Mouse (Mus musculus) embryonic fibroblast, embryonic 13.5 days (primary cell): Measurements from ENCODE around the gene Cd27.

Source experiments
- CTCF ChIP-seq: IDR thresholded peaks from 2 replicates; pipeline ENCODE4 v1.5.1; 2011; ENCODE audit warnings: mild to moderate bottlenecking, control low read depth, low read length, moderate library complexity, borderline replicate concordance; ENCODE audit not compliant: insufficient read depth
- POLR2A ChIP-seq: IDR thresholded peaks from 2 replicates; pipeline ENCODE4 v1.6.1; 2011; ENCODE audit warnings: low read depth, mild to moderate bottlenecking, control low read depth, low read length, moderate library complexity

DNA sequence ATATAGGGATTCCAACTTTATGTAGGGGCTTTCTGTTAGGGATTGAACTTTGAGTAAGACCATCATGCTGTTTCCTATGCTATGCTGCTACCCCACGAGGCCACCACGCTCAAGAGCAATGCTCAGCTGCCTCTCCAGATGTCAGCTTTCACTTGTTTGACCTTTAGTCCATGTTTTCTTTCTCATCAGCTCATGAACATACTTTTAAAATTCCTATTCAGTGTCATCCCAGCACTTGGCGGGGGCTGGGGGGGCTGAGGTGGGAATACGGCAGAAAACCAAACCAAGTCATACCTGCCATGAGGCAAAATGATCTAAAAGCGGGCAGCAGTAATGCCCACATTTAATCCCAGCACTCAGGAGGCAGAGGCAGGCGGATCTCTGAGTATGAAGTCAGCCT lies 23.7 kb downstream of the Cd27 start:
- TF ChIP-seq CTCF (no peak), POLR2A (no peak)
